In genomic region chr2:84793154-84793553, GRCm38 (mm10) we compare ENCODE assay signal across 32 mouse cellular contexts. TPM values are rescaled to one million over a fixed set of nuclear protein-coding genes. Genes with fewer than 3 reads are reported as not detected.
DNase-seq lines count a peak whose midpoint lies in the region; ATAC-seq lines count a peak whose summit lies in the region.
"Had no signal": no experiment of that assay in that cellular context is flagged by ENCODE, and none has a peak within 500 bp of the region (broad histone marks: within the 10 kb centered on the region; RNA-seq: fewer than 3 reads in every experiment).

No protein-coding gene starts in this region.

- H3K9me3 ChIP-seq in heart, embryonic 11.5 days (replicated peaks; ENCODE audit: control insufficient read depth, low read length), result no peaks in the 10 kb centered on the region
- peaks cover 17% of the 10 kb centered on the region; the same call in 1 of the 2 replicates for H3K9me3 ChIP-seq in liver, embryonic 15.5 days (replicated peaks)
- H3K9me3 ChIP-seq in hindbrain, embryonic 12.5 days (replicated peaks), result peaks cover 5% of the 10 kb centered on the region
- H3K9me3 ChIP-seq: heart, embryonic 15.5 days; limb, embryonic 13.5 days had no signal

- no peaks in the 10 kb centered on the region for H3K27me3 ChIP-seq in heart, embryonic 11.5 days (ENCODE audit: control insufficient read depth, insufficient read depth, low read length)
- H3K27me3 ChIP-seq in liver, embryonic 15.5 days, result peaks cover 22% of the 10 kb centered on the region
- H3K27me3 ChIP-seq in hindbrain, embryonic 12.5 days, result no peaks in the 10 kb centered on the region; the same call in 1 of the 2 replicates
- H3K27me3 ChIP-seq: heart, embryonic 15.5 days; limb, embryonic 13.5 days had no signal

- no peak overlapping the region for H3K4me3 ChIP-seq in heart, embryonic 11.5 days (ENCODE audit: low read depth, low read length)
- no peak overlapping the region for H3K4me3 ChIP-seq in liver, embryonic 15.5 days (replicated peaks)
- no peak overlapping the region for H3K4me3 ChIP-seq in hindbrain, embryonic 12.5 days
- H3K4me3 ChIP-seq: heart, embryonic 15.5 days; left cerebral cortex, adult 2 months; limb, embryonic 13.5 days; midbrain, embryonic 10.5 days had no signal

- H3K27ac ChIP-seq in heart, embryonic 11.5 days (ENCODE audit: low read depth, low read length), result no peak overlapping the region
- H3K27ac ChIP-seq in liver, embryonic 15.5 days (replicated peaks), result peak overlapping the region; percentile 65
- no peak overlapping the region for H3K27ac ChIP-seq in hindbrain, embryonic 12.5 days
- H3K27ac ChIP-seq: heart, embryonic 15.5 days; hindbrain, embryonic 14.5 days; left cerebral cortex, adult 2 months; limb, embryonic 13.5 days; macrophage; midbrain, embryonic 10.5 days had no signal

- H3K4me2 ChIP-seq in heart, embryonic 11.5 days, result no peak overlapping the region
- peak overlapping the region; percentile 27 for H3K4me2 ChIP-seq in liver, embryonic 15.5 days
- H3K4me2 ChIP-seq in hindbrain, embryonic 12.5 days (replicated peaks), result no peak overlapping the region
- H3K4me2 ChIP-seq: heart, embryonic 15.5 days; hindbrain, embryonic 14.5 days; limb, embryonic 13.5 days had no signal

- H3K4me1 ChIP-seq in heart, embryonic 11.5 days (ENCODE audit: control insufficient read depth, insufficient read depth, low read length), result peaks cover 9% of the 10 kb centered on the region
- peaks cover 41% of the 10 kb centered on the region for H3K4me1 ChIP-seq in liver, embryonic 15.5 days (replicated peaks)
- H3K4me1 ChIP-seq in hindbrain, embryonic 12.5 days, result no peaks in the 10 kb centered on the region
- H3K4me1 ChIP-seq: limb, embryonic 13.5 days had no signal

- DNase-seq in heart, postnatal 14 days, result no peak
- DNase-seq in gastrocnemius, postnatal 10 days, result no peak
- DNase-seq in layer of hippocampus, adult 8-10 months (ENCODE audit: low spot score in 2 of 2), result no peak
- DNase-seq: adrenal gland, postnatal 25 days; cerebellum, adult 8-10 months; cerebellum, postnatal 25 days; kidney, adult 11 months; kidney, postnatal 14 days; lung, adult 2 months; right cerebral cortex, adult 18-20 months; spleen, adult 18-20 months; thymus, adult 18-20 months; thymus, postnatal 25 days had no signal

- ATAC-seq in heart, embryonic 11.5 days (replicated peaks; ENCODE audit: insufficient number of reproducible peaks, low FRiP score, low TSS enrichment), result 0 out of 2 replicates have a peak, but pooled peaks have one; percentile 47
- peak; percentile 80 for ATAC-seq in erythroblast, adult 5-6 weeks (replicated peaks; ENCODE audit: low FRiP score, poor library complexity, severe bottlenecking)
- ATAC-seq in liver, embryonic 15.5 days (ENCODE audit: insufficient read depth), result peak; percentile 64
- no peak for ATAC-seq in hindbrain, embryonic 12.5 days (ENCODE audit: low FRiP score)
- ATAC-seq in CD4-positive, CD25-positive, alpha-beta regulatory T cell, adult 4 months, result no peak
- ATAC-seq: forebrain, embryonic 16.5 days; inflammation-experienced regulatory T-cells, adult 6 months; midbrain, embryonic 16.5 days had no signal

- H3K36me3 ChIP-seq in heart, embryonic 11.5 days (ENCODE audit: control insufficient read depth, insufficient read depth, low read length), result no peaks in the 10 kb centered on the region
- H3K36me3 ChIP-seq in liver, embryonic 15.5 days (replicated peaks), result 0 out of 2 replicates have a peak, but pooled peaks cover 3% of the 10 kb centered on the region
- no peaks in the 10 kb centered on the region for H3K36me3 ChIP-seq in hindbrain, embryonic 12.5 days
- H3K36me3 ChIP-seq: heart, embryonic 15.5 days; limb, embryonic 13.5 days; midbrain, embryonic 10.5 days had no signal

- H3K9ac ChIP-seq in heart, embryonic 11.5 days (ENCODE audit: low read depth, low read length), result no peak overlapping the region
- H3K9ac ChIP-seq in liver, embryonic 15.5 days, result no peak overlapping the region
- H3K9ac ChIP-seq in hindbrain, embryonic 12.5 days, result no peak overlapping the region
- H3K9ac ChIP-seq: heart, embryonic 15.5 days; hindbrain, embryonic 14.5 days; limb, embryonic 13.5 days had no signal

- intact Hi-C loops in heart, postnatal 14 days (cut with DNase I), result no loop called here

- WGBS in heart, embryonic 11.5 days (ENCODE audit: insufficient replicate concordance), result 80% methylated on average over 3 of the region's 3 CpGs
- WGBS in liver, embryonic 15.5 days (ENCODE audit: insufficient replicate concordance), result 35% methylated on average over 3 of the region's 3 CpGs
- 84% methylated on average over 3 of the region's 3 CpGs for WGBS in hindbrain, embryonic 12.5 days

RNA-seq across cellular contexts. Expression of gene Ube2l6, which starts 5.5 kb away (rescaled TPM):
- 95.9 and 105 TPM in 2 replicates for polyA plus RNA-seq in heart, embryonic 11.5 days (2014; fragmentation: Nextera tagmentation; extraction: Ambion mirVana)
- total RNA-seq in heart, postnatal 14 days (2021), result 10 to 100 TPM; 67.6 to 87.8 TPM
- 974 and 1,000 TPM in 2 replicates for total RNA-seq in erythroblast, adult 5-6 weeks (2015; ENCODE audit: low replicate concordance)
- 826 and 843 TPM in 2 replicates for total RNA-seq in erythroblast, adult 5-6 weeks (2017; ENCODE audit: low replicate concordance)
- polyA plus RNA-seq in liver, embryonic 15.5 days (2015; fragmentation: Nextera tagmentation; extraction: Ambion mirVana), result 533 and 556 TPM in 2 replicates
- 32.9 and 34.0 TPM in 2 replicates for polyA plus RNA-seq in hindbrain, embryonic 12.5 days (2016; fragmentation: Nextera tagmentation; extraction: Ambion mirVana)
- 100 to 1,000 TPM in 1 of 2 experiments, 10 to 100 TPM in 1; 89.3 to 121 TPM for polyA plus RNA-seq in CD4-positive, CD25-positive, alpha-beta regulatory T cell, adult 4 months (2017; shearing (Covaris generic))
- total RNA-seq in gastrocnemius, postnatal 10 days (2021), result 10 to 100 TPM in 1 of 2 experiments, 1 to 10 TPM in 1; 7.2 to 10.0 TPM
- 1 to 10 TPM; 5.2 to 9.3 (median 5.6) TPM for total RNA-seq in layer of hippocampus, adult 8-10 months (2022)

RNA-seq across cellular contexts. Expression of gene Serping1, which starts 17.9 kb away (rescaled TPM):
- 35.0 and 41.8 TPM in 2 replicates for polyA plus RNA-seq in heart, embryonic 11.5 days (2014; fragmentation: Nextera tagmentation; extraction: Ambion mirVana)
- 10 to 100 TPM; 58.8 to 72.1 TPM for total RNA-seq in heart, postnatal 14 days (2021)
- 4.2 and 7.3 TPM in 2 replicates for total RNA-seq in erythroblast, adult 5-6 weeks (2015; ENCODE audit: low replicate concordance)
- total RNA-seq in erythroblast, adult 5-6 weeks (2017; ENCODE audit: low replicate concordance), result 2.1 and 3.1 TPM in 2 replicates
- 84.2 and 102 TPM in 2 replicates for polyA plus RNA-seq in liver, embryonic 15.5 days (2015; fragmentation: Nextera tagmentation; extraction: Ambion mirVana)
- 35.4 and 43.2 TPM in 2 replicates for polyA plus RNA-seq in hindbrain, embryonic 12.5 days (2016; fragmentation: Nextera tagmentation; extraction: Ambion mirVana)
- not detected for polyA plus RNA-seq in CD4-positive, CD25-positive, alpha-beta regulatory T cell, adult 4 months (2017; shearing (Covaris generic))
- total RNA-seq in gastrocnemius, postnatal 10 days (2021), result 10 to 100 TPM; 74.7 to 84.1 TPM
- 10 to 100 TPM in 2 of 4 experiments, 1 to 10 TPM in 2; 6.2 to 16.4 (median 10.8) TPM for total RNA-seq in layer of hippocampus, adult 8-10 months (2022)

RNA-seq across cellular contexts. Expression of gene Smtnl1, which starts 29.3 kb away (rescaled TPM):
- 0.37 and 0.49 TPM in 2 replicates for polyA plus RNA-seq in heart, embryonic 11.5 days (2014; fragmentation: Nextera tagmentation; extraction: Ambion mirVana)
- total RNA-seq in heart, postnatal 14 days (2021), result under 1 TPM in 1 of 2 experiments, not detected in 1; 0.14 TPM
- total RNA-seq in erythroblast, adult 5-6 weeks (2015; ENCODE audit: low replicate concordance), result not detected in 2 replicates
- 2.0 TPM in 1 of 2 replicates, not detected in the other for total RNA-seq in erythroblast, adult 5-6 weeks (2017; ENCODE audit: low replicate concordance)
- 0.40 and 0.56 TPM in 2 replicates for polyA plus RNA-seq in liver, embryonic 15.5 days (2015; fragmentation: Nextera tagmentation; extraction: Ambion mirVana)
- 0.13 TPM in 1 of 2 replicates, not detected in the other for polyA plus RNA-seq in hindbrain, embryonic 12.5 days (2016; fragmentation: Nextera tagmentation; extraction: Ambion mirVana)
- polyA plus RNA-seq in CD4-positive, CD25-positive, alpha-beta regulatory T cell, adult 4 months (2017; shearing (Covaris generic)), result not detected
- 10 to 100 TPM; 64.0 to 71.1 TPM for total RNA-seq in gastrocnemius, postnatal 10 days (2021)
- total RNA-seq in layer of hippocampus, adult 8-10 months (2022), result not detected
- total RNA-seq: adrenal gland, postnatal 25 days; heart, postnatal 36 days; layer of hippocampus, postnatal 14 days; left cerebral cortex, adult 2 months; left cerebral cortex, postnatal 36 days had no signal
- polyA plus RNA-seq: forebrain, embryonic 11.5 days; forebrain, embryonic 16.5 days; gonadal fat pad, adult 2 months; hindbrain, embryonic 14.5 days; inflammation-experienced regulatory T-cells, adult 6 months; macrophage; midbrain, embryonic 10.5 days; midbrain, embryonic 16.5 days had no signal

RNA-seq across cellular contexts. Expression of gene Timm10, which starts 33.6 kb away (rescaled TPM):
- polyA plus RNA-seq in heart, embryonic 11.5 days (2014; fragmentation: Nextera tagmentation; extraction: Ambion mirVana), result 76.8 and 77.9 TPM in 2 replicates
- 100 to 1,000 TPM in 1 of 2 experiments, 10 to 100 TPM in 1; 78.1 to 101 TPM for total RNA-seq in heart, postnatal 14 days (2021)
- 28.6 and 43.9 TPM in 2 replicates for total RNA-seq in erythroblast, adult 5-6 weeks (2015; ENCODE audit: low replicate concordance)
- 5.2 and 22.2 TPM in 2 replicates for total RNA-seq in erythroblast, adult 5-6 weeks (2017; ENCODE audit: low replicate concordance)
- 33.3 and 37.0 TPM in 2 replicates for polyA plus RNA-seq in liver, embryonic 15.5 days (2015; fragmentation: Nextera tagmentation; extraction: Ambion mirVana)
- 35.0 and 35.8 TPM in 2 replicates for polyA plus RNA-seq in hindbrain, embryonic 12.5 days (2016; fragmentation: Nextera tagmentation; extraction: Ambion mirVana)
- 10 to 100 TPM; 34.7 to 40.8 TPM for polyA plus RNA-seq in CD4-positive, CD25-positive, alpha-beta regulatory T cell, adult 4 months (2017; shearing (Covaris generic))
- total RNA-seq in gastrocnemius, postnatal 10 days (2021), result 10 to 100 TPM; 42.9 to 46.1 TPM
- 10 to 100 TPM; 44.2 to 55.4 (median 50.7) TPM for total RNA-seq in layer of hippocampus, adult 8-10 months (2022)

RNA-seq across cellular contexts. Expression of gene Slc43a1, which starts 45.5 kb away (rescaled TPM):
- 36.1 and 41.4 TPM in 2 replicates for polyA plus RNA-seq in heart, embryonic 11.5 days (2014; fragmentation: Nextera tagmentation; extraction: Ambion mirVana)
- total RNA-seq in heart, postnatal 14 days (2021), result 1 to 10 TPM; 2.9 to 3.6 TPM
- total RNA-seq in erythroblast, adult 5-6 weeks (2015; ENCODE audit: low replicate concordance), result 756 and 864 TPM in 2 replicates
- 516 and 701 TPM in 2 replicates for total RNA-seq in erythroblast, adult 5-6 weeks (2017; ENCODE audit: low replicate concordance)
- polyA plus RNA-seq in liver, embryonic 15.5 days (2015; fragmentation: Nextera tagmentation; extraction: Ambion mirVana), result 190 and 203 TPM in 2 replicates
- polyA plus RNA-seq in hindbrain, embryonic 12.5 days (2016; fragmentation: Nextera tagmentation; extraction: Ambion mirVana), result 9.1 and 12.0 TPM in 2 replicates
- 1 to 10 TPM; 3.8 to 4.7 TPM for polyA plus RNA-seq in CD4-positive, CD25-positive, alpha-beta regulatory T cell, adult 4 months (2017; shearing (Covaris generic))
- 1 to 10 TPM; 6.4 to 6.7 TPM for total RNA-seq in gastrocnemius, postnatal 10 days (2021)
- total RNA-seq in layer of hippocampus, adult 8-10 months (2022), result 1 to 10 TPM in 1 of 4 experiments, under 1 TPM in 2, not detected in 1; 0.34 to 1.3 (median 0.63) TPM

Comparison
In these comparisons a context has a peak if more than half of its experiments do, and no peak if none do; other contexts are left out.
1. ATAC-seq: peak in heart, embryonic 11.5 days (single experiment), erythroblast, adult 5-6 weeks (single experiment) and liver, embryonic 15.5 days (single experiment); none in hindbrain, embryonic 12.5 days (single experiment) and CD4-positive, CD25-positive, alpha-beta regulatory T cell, adult 4 months (single experiment).
2. RNA of gene Ube2l6, which starts 5.5 kb away (total RNA-seq): 826 to 1,000 TPM in erythroblast, adult 5-6 weeks; 67.6 to 87.8 TPM in heart, postnatal 14 days, 7.2 to 10.0 TPM in gastrocnemius, postnatal 10 days and 5.2 to 9.3 TPM in layer of hippocampus, adult 8-10 months; every median in the first group is over 4 times any median in the second.
3. RNA of gene Smtnl1, which starts 29.3 kb away (total RNA-seq): 64.0 to 71.1 TPM in gastrocnemius, postnatal 10 days; 2.0 TPM in erythroblast, adult 5-6 weeks, 0.14 TPM in heart, postnatal 14 days and not detected in layer of hippocampus, adult 8-10 months; every median in the first group is over 10 times any median in the second.